Mouse (Mus musculus) cerebellum, postnatal 10 days (tissue): ENCODE results near the gene Meox1.
A peak's percentile ranks its signal among the peaks of the same experiment; 100 is the strongest.

ENCODE experiments used
- DNase-seq, 2 experiments: peaks; one replicate each; pipeline ENCODE4 v3.0.0; 2021; ENCODE audit warnings: mixed read lengths in 2 of 2

Gene Meox1

GRCm38 (mm10) chr11:101849286-101849685 lies 44.9 kb downstream of the Meox1 start:
- no peak for DNase-seq

- no peak for DNase-seq
Observed at GRCm38 (mm10) chr11:101847509-101847908, 46.7 kb downstream of the Meox1 start.

GRCm38 (mm10) chr11:101842773-101843163 lies 51.4 kb downstream of the Meox1 start:
- peak in 1 of 2 experiments; percentile 53 for DNase-seq

- peak; percentile 81 to 87 for DNase-seq
Observed at GRCm38 (mm10) chr11:101841998-101842772, 52.0 kb downstream of the Meox1 start.

GRCm38 (mm10) chr11:101840405-101840804 lies 53.8 kb downstream of the Meox1 start:
- no peak for DNase-seq

GRCm38 (mm10) chr11:101839426-101839825 lies 54.7 kb downstream of the Meox1 start:
- peak; percentile 60 to 62 for DNase-seq

GRCm38 (mm10) chr11:101832001-101832400 lies 62.2 kb downstream of the Meox1 start:
- DNase-seq: peak in 1 of 2 experiments; percentile 20

GRCm38 (mm10) chr11:101830616-101831015 lies 63.6 kb downstream of the Meox1 start:
- DNase-seq: no peak

- DNase-seq: no peak
Observed at GRCm38 (mm10) chr11:101830112-101830511, 64.1 kb downstream of the Meox1 start.

GRCm38 (mm10) chr11:101828718-101829117 lies 65.5 kb downstream of the Meox1 start:
- no peak for DNase-seq
